Mouse (Mus musculus): ENCODE measurements around the gene Rad51b.

Rad51b gene

DNA sequence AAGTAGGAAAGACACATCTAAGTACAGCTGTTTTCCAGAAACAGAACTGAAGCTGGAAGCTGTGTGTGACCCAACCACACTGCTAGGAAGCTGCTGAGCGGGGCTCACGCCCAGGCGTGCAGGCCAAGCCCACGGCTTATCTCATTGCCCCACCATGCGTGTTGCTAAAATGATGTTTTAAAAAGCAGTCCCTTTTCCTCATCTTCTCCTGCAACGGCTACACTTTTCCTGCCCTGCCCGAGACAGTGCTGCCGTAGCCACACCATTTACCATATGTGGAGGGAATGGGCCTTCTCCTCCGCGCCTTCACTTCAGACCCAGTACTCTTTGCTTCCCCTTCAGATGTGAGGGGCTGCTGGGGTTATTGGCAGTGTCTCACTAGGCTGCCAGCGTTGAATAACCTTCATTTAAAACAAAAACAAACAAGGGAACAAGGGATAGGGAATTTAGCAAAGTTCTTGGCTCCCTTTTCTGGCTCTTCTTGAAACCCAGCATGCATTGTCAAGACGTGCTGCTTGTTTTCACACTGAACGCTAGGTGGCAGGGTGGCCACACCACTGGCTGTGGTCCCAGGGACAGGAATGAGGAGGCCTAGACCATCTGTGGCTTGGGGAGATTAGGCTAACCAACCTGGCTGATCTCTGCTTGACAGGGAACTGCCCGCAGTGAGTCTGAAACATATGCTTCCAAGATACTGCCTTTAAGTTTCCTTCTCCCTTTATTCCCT lies 315.4 kb downstream of the Rad51b start:
- Histone ChIP-seq H3K36me3 (ENCODE audit: control insufficient read depth, insufficient read depth, low read length, poor library complexity, severe bottlenecking) (no peaks in the 10 kb centered on the region), H3K27me3 (ENCODE audit: control insufficient read depth, insufficient read depth, low read length, poor library complexity, severe bottlenecking) (no peaks in the 10 kb centered on the region)
- DNase-seq (ENCODE audit: low read depth, low spot score): peak; percentile 89

DNA sequence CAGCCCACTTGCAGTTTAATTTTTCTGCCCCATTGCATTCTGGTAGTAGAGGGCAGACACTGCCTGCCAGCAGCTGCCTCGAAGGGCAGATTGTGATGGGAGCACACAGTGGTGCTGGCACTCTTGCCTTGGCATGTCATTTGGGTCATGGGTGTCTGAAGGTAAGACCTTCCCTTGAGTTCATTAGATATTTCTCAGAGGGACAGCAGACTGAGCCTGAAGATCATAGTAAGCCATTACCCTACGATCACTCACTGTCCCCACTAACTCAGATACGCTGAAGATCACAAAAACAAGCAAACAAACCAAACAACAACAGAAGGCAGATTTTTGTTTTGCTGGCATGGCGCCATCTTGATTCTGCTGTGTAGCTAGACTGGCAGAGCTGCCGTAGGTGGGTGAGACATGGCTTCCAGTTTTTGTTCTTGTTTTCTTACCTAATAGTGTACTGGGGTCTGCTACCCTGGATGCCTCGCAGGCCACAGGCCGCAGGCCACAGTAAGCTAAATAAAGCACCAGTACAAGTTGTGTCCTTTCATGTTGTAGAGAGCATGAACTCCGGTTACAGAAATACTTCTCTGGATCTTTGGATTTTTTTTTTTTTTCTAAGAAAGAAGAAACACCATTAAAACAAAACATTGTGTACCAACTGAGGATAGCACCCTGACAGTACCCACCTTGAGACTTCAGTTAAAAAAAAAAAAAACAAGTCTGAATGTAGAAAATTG lies 316.1 kb downstream of the Rad51b start:
- no peak for DNase-seq (ENCODE audit: low read depth, low spot score)
- H3K27me3 ChIP-seq (ENCODE audit: control insufficient read depth, insufficient read depth, low read length, poor library complexity, severe bottlenecking): no peaks in the 10 kb centered on the region

DNA sequence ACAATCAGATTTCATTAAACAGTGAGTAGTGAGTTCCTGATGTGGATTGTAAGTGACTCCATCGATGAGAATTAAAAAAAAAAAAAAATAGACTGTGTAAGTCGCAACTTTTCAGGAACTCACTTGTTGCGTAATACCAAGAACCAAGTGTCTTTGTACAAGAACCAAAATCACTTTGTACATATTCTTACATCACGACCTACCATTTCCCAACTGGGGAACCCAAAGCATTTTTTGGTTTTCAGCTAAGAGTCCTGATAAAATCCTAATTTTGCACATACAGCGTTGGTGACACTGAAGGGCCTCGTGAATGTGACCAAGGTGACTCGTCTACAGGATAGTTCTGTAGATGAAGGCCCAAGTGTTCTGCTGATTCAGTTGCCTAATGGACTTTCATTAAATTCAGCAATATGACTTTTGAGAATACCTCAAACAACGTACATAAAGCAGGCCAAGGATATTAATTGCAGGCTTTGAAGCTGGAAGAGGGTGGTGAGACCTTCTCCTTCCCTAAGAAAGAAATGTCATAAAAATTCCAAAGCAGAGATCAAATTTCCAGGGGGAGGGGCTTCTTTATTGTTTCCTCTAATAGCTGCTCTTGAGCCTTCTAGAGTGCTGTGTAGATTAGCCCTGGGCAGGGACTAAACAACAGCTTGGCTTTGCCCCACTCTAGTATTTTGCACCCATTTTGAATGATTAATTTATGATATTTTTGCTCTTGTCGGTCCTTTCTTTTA lies 316.9 kb downstream of the Rad51b start:
- no peaks in the 10 kb centered on the region for H3K36me3 ChIP-seq (ENCODE audit: control insufficient read depth, insufficient read depth, low read length, poor library complexity, severe bottlenecking)
- no peaks in the 10 kb centered on the region for H3K27me3 ChIP-seq (ENCODE audit: control insufficient read depth, insufficient read depth, low read length, poor library complexity, severe bottlenecking)
- no peak for DNase-seq (ENCODE audit: low read depth, low spot score)

More for the DNA sequence above, 316.1 kb downstream of the Rad51b start:
- no peaks in the 10 kb centered on the region for H3K36me3 ChIP-seq (ENCODE audit: control insufficient read depth, insufficient read depth, low read length, poor library complexity, severe bottlenecking)

DNA sequence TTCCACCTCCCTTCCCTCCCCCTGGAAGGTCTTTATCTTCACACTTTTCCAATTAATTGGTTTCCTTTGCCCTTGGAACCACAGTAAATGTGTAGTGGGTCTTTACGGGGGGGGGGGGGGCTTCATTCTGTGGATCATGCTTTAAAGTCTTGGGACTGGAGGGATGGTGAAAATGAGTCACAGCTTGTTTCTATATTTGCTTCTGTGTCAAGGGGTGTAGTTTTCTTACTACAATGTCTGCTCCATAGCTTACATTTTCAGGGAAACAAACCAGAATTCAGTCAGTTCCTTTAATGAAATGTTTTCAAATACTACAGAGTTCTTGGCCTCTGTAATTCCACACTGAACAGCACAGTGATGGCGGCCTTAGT lies 317.5 kb downstream of the Rad51b start:
- Histone ChIP-seq H3K27me3 (ENCODE audit: control insufficient read depth, insufficient read depth, low read length, poor library complexity, severe bottlenecking) (no peaks in the 10 kb centered on the region), H3K36me3 (ENCODE audit: control insufficient read depth, insufficient read depth, low read length, poor library complexity, severe bottlenecking) (no peaks in the 10 kb centered on the region)
- no peak for DNase-seq (ENCODE audit: low read depth, low spot score)

DNA sequence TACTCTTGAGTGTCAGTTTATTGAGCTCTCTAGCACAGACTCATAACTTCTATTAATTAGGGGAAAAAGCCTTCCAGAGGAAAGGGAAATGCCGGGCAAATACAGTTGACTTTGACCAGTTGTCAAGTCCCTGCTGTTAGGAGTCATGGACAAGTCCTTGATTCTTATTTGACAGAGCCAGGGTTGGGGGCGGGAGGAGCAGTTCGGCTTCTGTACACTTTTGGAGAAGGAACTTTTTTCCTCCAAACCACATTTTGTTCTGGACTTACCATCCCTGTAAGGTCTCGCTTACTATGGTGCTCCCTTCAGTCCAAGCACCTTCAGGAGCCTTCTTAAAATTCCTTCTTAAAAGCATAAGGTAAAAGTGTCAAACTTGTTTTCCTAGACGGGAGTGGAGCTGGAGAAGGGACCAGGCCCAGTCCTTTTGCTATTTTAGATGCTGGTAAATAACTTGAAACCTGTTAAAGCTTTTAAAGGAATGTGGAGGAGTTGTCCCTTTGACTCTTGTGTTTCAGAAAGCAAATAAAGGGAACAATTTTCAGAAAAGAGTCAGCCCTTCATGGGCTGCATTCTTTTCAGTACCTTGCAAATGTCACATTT lies 318.7 kb downstream of the Rad51b start:
- Histone ChIP-seq H3K36me3 (ENCODE audit: control insufficient read depth, insufficient read depth, low read length, poor library complexity, severe bottlenecking) (no peaks in the 10 kb centered on the region), H3K27me3 (ENCODE audit: control insufficient read depth, insufficient read depth, low read length, poor library complexity, severe bottlenecking) (no peaks in the 10 kb centered on the region)
- DNase-seq (ENCODE audit: low read depth, low spot score): no peak

DNA sequence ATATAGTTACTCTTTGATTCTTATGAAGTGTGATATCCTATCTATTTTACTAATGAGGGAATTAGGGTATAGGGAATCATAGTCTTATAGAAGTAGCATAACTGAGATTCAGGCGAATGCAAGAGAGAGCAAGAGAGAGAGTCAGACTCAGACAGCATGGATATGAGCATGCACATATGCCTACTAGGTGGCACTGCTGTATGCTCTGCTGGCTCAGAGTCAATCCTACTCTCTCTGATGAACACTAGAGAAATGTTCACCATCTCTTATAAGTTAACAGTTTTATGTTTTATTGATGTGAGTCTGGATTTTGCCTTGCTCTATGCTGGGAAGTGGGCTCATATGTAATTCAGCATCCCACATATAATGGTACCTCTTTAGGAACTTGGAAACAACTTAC lies 321.9 kb downstream of the Rad51b start:
- Histone ChIP-seq H3K27me3 (ENCODE audit: control insufficient read depth, insufficient read depth, low read length, poor library complexity, severe bottlenecking) (no peaks in the 10 kb centered on the region), H3K36me3 (ENCODE audit: control insufficient read depth, insufficient read depth, low read length, poor library complexity, severe bottlenecking) (no peaks in the 10 kb centered on the region)
- DNase-seq (ENCODE audit: low read depth, low spot score): peak; percentile 57

DNA sequence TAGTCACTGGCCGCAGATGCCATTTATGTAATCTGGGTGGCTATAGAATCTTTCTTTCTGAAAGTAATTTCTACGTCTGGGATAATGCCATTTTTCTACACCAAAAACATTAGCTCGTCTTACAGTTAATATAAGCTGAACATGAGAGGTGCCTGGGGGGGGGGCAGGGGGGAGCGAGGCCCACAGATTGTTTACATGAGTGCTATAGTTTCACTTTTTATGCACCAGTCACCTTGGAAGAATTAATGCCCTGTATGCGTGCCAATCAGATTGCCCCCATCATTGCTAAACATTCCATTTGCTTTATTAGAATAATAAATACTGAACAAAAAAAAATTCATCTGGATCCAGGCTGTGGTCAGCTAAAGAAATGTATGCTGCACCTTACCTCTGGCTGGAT lies 323.6 kb downstream of the Rad51b start:
- no peaks in the 10 kb centered on the region for H3K27me3 ChIP-seq (ENCODE audit: control insufficient read depth, insufficient read depth, low read length, poor library complexity, severe bottlenecking)
- no peak for DNase-seq (ENCODE audit: low read depth, low spot score)
- H3K36me3 ChIP-seq (ENCODE audit: control insufficient read depth, insufficient read depth, low read length, poor library complexity, severe bottlenecking): no peaks in the 10 kb centered on the region

DNA sequence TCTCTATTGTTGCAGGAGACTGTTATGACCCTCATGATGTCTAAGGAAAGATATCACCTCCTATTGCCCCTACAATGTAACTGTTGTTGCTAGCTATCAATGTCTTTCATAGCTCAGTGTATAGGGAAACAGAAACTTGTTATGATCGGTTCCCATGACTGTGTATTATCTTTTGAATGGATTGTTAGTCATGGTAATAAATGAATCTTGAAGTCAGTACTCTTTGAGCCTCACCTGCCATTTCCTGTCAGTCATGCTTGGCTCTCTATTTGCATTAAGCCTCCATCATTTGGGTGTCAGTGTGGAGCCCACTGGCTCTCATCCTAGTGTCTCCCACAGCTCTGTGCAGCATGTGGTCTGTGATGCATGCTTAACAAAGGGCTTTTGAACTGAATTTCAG lies 326.2 kb downstream of the Rad51b start:
- peak; percentile 68 for DNase-seq (ENCODE audit: low read depth, low spot score)
- no peaks in the 10 kb centered on the region for H3K36me3 ChIP-seq (ENCODE audit: control insufficient read depth, insufficient read depth, low read length, poor library complexity, severe bottlenecking)
- H3K27me3 ChIP-seq (ENCODE audit: control insufficient read depth, insufficient read depth, low read length, poor library complexity, severe bottlenecking): no peaks in the 10 kb centered on the region

DNA sequence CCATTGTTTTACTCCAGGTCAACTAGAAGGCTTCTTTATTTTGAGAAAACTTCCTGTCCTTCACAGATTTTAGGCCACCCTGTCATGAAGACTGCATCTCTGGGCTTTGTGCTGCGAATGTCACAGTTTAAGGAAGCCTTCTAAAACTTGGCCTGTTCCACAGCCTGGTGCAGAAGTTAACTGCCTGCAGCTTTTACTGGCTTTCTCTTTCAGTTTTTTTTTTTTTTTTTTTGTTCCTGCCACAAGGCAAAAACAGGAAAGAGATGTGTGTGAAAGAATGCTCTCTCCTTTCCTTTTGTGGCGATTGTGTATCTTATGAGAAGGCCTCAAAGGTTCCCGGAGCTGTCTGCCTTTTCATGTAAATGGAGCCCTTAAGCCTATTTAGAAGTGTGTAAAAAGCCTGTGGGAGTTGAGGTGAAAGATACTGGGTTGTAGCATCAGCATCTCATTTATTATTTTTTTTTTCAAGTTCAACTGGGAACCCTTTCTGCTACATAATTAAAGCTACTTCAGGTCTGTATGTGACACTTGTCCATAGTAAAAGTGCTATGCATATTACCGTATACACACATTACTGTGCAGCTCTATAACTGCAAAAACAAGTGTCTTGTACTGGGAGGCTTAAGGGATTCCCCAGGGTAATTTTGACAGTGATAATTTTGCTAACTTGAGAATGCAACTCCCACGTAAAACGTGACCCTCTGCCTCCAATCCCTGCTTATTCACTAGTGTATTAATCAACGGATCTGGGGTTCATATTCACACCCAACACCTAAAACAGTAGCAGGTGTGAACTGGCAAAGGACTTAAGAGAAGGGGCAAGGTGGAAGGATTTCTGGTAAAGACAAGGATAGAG lies 328.8 kb downstream of the Rad51b start:
- no peaks in the 10 kb centered on the region for H3K27me3 ChIP-seq (ENCODE audit: control insufficient read depth, insufficient read depth, low read length, poor library complexity, severe bottlenecking)
- H3K36me3 ChIP-seq (ENCODE audit: control insufficient read depth, insufficient read depth, low read length, poor library complexity, severe bottlenecking): no peaks in the 10 kb centered on the region
- peak; percentile 44 for DNase-seq (ENCODE audit: low read depth, low spot score)

DNA sequence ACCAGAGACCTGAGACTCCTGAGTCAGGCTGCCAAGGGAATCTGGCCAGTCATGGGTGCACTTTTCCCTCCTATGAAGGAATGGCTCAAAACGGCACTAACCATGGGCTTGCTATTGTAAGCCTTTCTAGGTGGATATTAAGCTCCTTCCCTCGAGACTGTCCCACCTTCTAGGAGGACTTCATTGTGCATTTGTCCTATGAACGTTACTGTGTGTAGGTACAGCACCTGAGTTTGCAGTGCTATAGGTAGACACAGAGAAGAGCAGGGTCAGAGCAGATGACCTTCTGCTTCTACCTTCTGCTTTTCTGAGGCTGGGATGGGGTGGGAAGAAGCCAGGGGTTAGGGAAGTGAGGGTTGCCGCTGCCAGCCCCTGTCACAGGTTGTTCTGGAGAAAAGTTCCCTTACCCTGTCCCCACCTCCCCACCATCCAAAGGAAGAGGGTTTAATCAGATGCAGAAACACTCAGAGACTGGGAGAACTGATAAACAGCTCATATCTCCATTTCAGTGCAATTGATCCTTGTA lies 329.5 kb downstream of the Rad51b start:
- H3K36me3 ChIP-seq (ENCODE audit: control insufficient read depth, insufficient read depth, low read length, poor library complexity, severe bottlenecking): no peaks in the 10 kb centered on the region
- no peak for DNase-seq (ENCODE audit: low read depth, low spot score)
- H3K27me3 ChIP-seq (ENCODE audit: control insufficient read depth, insufficient read depth, low read length, poor library complexity, severe bottlenecking): no peaks in the 10 kb centered on the region

DNA sequence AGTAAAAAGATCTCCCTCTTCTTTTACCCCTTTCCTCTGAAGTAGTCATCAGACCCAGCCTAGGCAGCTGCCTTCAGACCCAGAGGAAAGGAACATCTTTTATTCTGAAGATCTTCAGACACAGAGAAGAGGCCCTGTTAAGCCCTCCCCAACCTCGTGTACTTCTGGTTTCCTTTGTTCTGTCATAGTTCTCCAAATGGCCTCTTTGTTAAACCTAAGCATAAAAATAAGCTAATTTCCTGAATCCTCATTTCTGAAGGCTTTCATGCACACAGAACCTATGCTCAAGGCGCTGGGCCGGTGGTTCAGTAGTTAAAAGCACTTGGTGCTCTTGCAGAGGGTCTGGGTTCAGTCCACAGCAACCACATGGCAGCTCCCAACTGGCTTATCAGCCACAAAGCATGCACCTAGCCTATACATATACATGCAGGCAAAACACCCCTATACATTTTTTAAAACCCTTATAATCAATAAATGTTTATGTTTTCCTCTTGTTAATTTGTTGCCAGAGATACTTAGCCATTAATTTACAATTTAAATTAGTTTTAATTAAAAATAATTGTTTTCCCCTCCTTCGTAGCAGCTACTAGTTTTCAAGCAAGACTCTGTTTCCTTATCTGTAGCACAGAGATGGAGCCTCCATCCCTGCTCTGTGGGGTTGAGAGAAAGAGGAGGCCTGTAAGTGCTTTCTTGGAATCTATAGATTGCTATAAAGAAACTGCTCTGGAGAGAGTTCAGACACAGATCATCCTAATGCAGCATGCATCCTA lies 330.5 kb downstream of the Rad51b start:
- peak; percentile 46 for DNase-seq (ENCODE audit: low read depth, low spot score)
- no peaks in the 10 kb centered on the region for H3K27me3 ChIP-seq (ENCODE audit: control insufficient read depth, insufficient read depth, low read length, poor library complexity, severe bottlenecking)
- H3K36me3 ChIP-seq (ENCODE audit: control insufficient read depth, insufficient read depth, low read length, poor library complexity, severe bottlenecking): no peaks in the 10 kb centered on the region

DNA sequence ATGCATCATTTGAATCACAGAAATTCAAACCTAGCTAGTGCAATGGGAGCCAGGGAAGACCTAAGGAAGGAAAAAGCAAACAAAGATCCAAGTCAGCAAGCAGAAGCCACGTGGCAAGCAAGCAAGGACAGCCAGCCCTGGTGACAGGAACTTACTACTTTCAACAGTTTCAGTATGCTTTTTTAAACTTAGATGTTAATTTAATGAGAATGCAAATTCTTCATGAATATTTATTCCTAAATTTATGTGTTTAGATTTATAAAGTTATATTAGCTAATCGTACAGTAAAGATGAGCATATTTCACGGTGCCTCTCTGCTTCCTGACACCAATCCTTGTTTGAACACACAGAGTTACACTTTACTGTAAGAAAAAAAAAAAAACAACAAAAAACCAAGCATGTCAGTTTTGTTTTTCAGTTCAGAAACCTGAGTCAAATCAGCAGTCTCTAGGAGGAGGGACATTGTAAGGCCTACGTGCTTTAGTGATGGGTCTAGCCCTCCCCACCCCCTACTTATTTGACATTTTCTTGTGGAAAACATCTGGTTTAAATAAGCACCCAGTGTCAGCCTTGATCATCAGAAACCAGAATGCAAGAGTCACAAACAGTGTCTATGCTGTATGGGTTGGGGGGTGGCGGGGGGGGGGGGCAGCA lies 331.2 kb downstream of the Rad51b start:
- Histone ChIP-seq H3K27me3 (ENCODE audit: control insufficient read depth, insufficient read depth, low read length, poor library complexity, severe bottlenecking) (no peaks in the 10 kb centered on the region), H3K36me3 (ENCODE audit: control insufficient read depth, insufficient read depth, low read length, poor library complexity, severe bottlenecking) (no peaks in the 10 kb centered on the region)
- peak; percentile 54 for DNase-seq (ENCODE audit: low read depth, low spot score)
